Mouse (Mus musculus) stomach, postnatal 0 days (tissue): ENCODE measurements around the gene Cd37.

Source experiments
- CTCF ChIP-seq: IDR thresholded peaks from 2 replicates; pipeline ENCODE4 v1.5.1; 2016; ENCODE audit warnings: antibody characterized with exemption, low read depth, mild to moderate bottlenecking, moderate library complexity
- EP300 ChIP-seq: optimal IDR thresholded peaks from 2 replicates; pipeline ENCODE3; 2016; ENCODE audit warnings: antibody characterized with exemption

DNA sequence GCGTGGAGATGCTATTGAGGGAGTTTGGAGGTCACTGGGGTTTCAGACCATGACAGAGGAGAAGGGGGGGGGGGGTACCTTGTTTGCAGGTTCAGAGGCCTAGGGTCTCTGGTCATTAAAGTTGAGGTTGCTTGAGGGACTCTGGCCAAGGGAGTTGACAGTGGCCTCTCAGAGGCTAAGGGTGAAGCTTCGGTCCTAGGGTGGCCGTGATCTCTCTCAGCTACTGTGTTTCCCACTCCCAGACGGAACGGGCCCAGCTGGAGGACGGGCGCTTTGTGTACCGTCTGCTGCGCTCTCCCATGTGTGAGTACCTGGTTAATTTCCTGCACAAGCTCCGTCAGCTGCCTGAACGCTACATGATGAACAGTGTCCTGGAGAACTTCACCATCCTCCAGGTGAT is 7.0 kb downstream of the Cd37 start:
- TF ChIP-seq CTCF (no peak), EP300 (no peak)
